Mouse (Mus musculus): Measurements from ENCODE around the gene Smad5.

Smad5 gene

DNA sequence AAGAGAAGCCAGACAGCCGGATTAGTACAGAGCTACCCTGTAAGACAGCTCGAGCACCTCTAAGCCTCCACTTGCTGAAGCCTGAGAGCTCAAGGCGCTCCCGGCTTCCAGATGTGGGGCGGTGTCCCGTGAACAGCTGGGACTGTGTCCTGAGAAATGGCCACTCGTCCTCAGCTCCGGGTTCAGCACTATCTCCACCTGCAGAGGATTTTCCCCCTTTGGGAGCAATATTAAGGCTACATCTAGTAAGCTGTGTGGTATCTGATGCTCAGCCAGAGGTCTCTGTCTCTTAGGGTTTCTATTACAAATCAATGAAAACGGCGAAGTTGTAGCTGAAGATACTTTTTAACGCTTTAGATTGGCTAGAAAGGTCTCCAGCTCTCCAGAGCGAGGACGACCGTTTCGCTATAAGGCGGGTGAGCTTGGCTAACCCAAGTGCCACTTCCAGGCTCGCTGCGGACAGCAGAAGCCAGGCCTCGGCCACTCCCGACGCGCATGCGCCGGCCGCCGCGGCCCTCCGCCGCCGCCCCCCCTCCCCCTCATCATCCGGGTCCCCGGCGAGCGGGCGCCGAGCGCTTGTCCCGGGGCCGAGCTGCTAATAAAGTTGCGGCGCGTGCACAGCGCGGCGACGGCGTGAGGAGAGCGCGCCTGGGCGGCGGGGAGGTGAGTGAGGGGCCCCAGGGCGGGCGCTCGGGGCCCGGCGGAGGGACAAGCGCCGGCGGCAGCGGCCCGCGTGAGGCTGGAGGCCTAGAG is at the start of gene Smad5:
Gene Smad5 (plus strand): TSS at position 542 of the 753 bp plus-strand sequence.
- DNase-seq (ENCODE audit: extremely low read depth, low read depth, low spot score), result no peak

DNA sequence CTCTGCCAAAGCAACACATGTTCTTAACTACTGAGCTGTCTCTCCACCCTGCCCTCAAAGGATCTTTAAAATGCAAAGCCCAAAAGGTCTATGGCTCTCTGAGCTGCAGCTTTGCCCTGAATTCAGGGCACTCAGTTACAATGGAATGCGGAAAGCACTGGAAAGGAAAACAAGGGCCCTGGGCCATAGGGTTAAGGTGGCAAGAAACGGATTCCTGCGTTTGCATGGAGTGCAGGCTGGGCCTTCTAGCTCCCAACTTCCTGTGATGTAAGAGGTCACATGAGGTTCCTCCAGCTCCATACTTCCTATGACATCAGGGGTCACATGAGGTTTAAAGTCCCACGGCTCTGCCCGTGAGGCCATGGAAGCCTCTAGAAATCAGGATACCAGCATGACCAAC is 48.6 kb upstream of the Smad5 start:
- DNase-seq (ENCODE audit: extremely low read depth, low read depth, low spot score), result no peak

DNA sequence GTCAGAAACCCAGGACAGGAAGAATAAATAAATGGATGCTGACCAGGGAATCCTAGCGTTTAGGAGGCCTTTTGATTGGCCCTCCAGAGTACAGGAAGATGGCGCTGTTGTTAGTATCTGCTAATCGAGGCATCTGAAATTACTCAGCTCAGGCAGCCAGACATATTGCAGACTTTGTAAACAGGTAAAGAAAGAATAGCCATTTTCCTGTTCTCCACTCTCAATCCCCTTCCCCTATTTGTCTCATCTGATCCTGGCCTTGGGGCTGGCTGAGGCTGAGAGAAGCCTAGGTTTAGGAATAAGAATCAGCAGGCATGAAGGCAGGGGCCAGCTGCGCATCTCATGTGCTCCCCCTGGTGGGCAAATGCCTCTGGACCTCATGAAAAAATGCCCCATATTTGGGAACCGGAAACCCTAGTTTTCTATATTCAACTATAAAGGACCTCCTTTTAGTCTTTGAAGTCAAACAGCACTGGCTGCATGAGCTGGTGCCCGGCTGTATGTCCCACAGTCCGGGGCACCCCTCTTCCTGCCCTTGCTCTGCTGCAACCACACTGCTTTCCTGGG is 44.8 kb upstream of the Smad5 start:
- DNase-seq (ENCODE audit: extremely low read depth, low read depth, low spot score), result no peak

DNA sequence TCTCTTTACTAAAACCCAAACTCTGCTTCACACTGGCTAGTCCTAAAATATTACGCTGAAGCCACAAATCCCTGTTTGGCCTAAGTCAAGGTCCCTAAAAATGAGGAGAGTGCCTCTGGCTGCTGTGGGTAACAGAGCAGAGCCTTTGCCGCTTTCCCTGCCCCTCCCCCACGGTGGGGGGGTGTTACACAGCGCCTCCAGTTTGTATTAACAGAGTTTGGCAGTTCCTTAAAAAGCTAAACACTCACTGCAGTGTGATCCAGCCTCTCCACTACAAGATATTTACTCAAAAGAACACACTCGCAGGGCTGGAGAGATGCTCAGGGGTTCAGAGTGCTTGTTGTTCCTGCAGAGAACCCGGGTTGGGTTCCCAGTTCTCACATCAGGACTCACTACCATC is 43.9 kb upstream of the Smad5 start:
- DNase-seq (ENCODE audit: extremely low read depth, low read depth, low spot score), result no peak

DNA sequence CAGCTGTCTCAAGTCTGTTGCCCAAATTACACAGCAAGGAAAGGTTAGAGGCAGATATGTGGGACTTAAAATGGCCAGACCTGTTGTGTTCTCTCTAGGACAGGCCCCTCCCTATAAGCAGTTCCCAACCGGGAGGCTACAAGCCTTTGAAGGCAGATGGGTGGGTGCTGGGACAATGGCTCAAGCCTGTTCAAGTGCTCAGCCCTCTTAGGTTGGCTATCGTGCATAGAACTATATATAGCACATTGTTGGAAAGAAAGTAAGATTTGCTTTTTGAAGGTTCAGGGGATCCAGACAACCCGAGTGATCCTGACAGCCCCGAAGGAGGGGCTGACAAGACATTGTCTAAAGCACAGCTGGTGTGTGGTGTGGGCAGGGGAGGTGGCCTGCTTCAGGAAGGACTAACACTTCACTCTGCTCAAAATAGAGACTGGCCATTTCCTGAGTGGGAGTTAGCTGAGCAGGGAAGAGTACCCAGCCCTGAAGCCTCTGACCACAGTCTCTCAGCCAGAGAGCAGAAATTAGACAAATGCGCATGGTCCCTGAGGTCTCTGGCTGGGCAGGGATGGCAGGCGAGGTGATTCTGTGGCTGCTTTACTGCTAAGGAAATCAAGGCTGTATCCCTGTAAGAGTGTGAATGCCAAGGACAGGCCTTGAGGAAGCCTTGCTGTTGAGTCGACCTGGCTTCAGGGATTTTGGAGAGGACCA is 40.7 kb upstream of the Smad5 start:
- no peak for DNase-seq (ENCODE audit: extremely low read depth, low read depth, low spot score)

DNA sequence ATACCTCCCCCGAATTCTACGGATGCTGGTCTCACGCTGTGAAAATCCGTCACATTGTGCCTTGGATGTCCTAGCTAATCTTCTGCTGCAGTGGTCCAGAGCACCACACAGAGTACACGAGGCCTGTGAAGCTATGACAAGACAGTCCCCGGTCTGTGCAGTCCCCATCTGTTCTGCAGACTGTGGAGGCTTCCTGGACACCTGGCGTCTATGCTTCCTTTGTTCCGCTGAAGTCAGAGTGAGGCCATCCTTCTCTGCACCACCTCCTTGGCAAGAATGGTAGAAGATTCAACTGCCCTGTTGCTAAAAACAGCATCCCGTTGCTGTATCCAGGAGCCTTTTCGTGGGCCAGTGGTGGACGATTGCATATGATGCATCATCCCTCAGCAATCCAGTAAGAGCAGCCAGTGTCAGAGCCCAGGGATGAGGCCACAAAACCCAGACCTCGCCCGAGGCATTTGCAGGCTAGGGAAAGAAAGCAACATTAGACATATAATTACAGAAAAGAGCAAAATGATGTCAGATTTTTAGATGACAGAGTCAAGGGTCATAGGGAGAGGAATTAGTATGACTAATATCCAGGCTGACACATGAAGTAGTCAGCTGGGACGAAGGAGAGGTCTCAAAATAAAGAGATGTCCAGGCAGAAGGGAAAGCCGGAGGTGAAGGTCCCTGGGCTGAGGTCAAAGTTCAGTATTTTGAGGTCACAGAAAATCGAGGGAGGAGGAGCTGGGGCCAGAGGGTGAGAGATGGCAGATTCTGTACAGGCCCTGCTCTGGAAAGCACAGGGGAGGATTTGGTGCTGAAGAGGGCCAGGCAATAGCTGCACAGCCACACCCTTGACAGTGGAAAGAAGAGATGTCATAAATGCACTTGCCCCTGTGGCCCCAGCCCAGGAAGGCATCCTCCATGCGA is 38.3 kb upstream of the Smad5 start:
- no peak for DNase-seq (ENCODE audit: extremely low read depth, low read depth, low spot score)

DNA sequence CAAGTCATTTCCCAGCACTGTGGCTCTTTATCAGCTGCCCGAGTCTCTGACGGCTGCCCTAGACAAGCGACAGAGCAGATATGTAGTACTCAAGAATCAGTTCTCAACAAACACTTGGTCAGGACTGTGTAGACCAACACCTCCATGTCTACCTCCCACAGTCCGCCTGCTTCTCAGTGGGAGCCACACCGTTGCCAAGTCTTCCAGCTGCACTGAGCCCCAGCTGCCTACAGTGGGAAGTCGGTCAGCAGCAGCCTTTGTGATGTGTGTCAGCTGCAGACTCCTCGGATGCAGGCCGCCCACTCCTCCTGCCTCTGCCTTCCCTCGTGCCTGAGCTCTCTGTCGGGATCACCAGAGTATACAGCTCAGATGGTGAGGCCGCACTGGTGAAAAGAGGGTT is 31.6 kb upstream of the Smad5 start:
- no peak for DNase-seq (ENCODE audit: extremely low read depth, low read depth, low spot score)

DNA sequence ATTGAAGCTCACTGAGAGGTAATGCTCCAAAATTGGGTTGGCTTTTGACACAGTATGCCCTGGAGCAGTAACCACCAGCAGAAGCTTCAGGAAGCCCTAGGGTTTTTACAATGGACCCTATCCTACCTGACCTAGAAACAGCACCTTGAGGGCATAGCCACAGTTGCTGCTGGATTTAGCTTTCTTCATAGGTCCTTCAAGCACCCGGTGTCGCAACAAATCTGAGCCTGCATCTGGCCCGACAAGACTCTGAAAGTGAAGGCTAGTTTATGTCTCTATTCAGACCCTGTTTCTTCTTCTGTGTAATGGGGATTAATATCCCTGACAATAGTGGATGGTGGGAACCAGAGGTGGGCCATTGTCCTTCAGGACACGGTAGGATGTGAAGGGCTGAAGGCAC is 25.1 kb upstream of the Smad5 start:
- DNase-seq (ENCODE audit: extremely low read depth, low read depth, low spot score), result no peak

DNA sequence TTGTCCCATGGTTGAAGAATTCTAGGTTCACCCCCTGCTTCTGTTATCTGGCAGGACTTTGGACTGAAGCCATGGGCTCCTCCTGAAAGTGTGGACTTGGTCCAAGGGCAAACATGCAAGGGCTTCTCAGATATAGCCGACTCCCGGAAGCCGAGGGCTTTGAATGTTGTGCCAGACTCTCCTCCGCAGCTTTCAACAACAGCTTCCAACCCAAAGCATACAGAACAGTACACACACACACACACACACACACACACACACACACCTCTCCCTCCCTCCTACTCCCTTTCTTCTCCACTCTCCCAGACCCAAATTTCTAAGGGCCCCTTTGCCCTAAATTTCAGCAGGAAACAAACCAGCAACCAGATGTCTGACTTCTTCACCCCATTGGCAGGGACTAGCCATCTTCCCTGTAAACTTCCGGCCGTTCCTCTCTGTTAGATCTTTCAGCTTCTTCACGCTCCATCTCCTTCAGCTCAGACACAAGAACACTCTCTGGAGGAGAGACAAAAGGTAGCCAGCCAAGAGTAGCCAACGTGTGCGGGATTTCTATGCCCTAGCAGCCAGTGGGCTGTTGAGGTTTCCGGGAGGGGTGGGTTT is 24.5 kb upstream of the Smad5 start:
- no peak for DNase-seq (ENCODE audit: extremely low read depth, low read depth, low spot score)

DNA sequence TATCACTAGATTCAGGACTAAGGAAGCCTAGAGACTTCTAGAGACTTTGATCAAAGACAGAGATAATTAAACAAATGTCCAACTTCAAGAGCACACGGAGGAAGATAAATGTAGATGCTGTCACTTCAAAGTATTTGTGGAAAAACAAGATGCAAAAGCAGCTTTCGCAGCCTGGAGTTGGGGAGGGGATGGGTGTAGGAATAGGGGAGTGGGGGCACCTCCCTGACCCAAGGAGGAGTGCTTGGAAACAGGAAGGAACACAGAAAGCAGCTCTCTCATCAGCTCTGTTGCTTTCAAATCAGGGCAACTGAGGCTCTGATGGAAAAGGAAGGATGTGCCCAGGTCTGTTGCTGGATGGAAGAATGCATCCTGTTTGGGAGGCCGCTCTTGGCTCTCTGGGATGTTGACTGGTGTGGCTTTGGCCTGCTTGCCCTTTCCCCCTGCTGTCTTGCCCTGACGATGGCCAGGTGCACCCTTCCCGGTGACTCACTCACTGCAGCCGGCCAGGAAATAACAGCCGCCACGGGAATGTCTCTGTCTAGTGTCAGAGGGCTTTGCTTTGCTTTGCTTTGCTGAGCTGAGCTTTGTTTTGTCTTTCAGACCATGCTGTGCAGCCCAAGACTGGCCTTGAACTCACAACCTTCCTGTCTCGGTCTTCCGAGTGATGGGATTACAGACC is 23.8 kb upstream of the Smad5 start:
- DNase-seq (ENCODE audit: extremely low read depth, low read depth, low spot score), result no peak

DNA sequence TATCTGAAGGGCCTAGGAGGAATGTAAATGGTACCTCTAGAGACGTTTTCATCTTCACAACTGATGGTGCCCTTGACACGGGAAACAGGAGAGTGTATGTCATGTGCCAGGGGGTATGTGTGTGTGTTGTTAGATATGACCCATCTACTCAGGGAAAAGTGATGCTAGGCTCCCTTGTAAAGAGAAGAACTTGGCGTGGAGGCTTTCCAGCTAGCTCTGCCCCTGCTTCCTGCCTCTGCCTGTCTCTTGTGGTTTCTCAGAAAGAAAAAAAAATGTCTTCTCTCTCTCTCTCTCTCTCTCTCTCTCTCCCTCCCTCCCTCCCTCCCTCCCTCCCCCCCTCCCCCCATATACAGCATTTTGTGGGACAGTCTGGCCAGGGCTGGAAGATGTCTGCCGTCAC is 20.9 kb upstream of the Smad5 start:
- no peak for DNase-seq (ENCODE audit: extremely low read depth, low read depth, low spot score)

DNA sequence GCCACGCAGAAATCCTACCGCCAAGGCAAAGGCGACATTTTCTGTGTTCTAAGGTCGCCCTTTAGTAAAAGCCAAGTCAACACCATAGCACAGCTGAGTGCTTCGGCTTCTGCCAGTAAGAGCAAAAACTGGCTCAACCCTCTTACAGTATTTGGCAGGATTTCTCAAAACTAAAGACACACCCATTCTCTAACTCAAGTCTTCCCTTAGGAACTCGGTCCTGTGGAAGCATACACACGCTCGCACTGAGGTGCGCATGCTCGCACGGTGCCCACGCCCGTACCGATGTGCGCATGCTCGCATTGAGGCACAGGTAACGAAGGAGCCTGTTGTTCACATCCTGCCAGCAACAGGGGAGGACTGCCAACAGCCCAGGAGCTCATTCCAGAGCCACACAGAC is 20.5 kb upstream of the Smad5 start:
- peak; percentile 87 for DNase-seq (ENCODE audit: extremely low read depth, low read depth, low spot score)

DNA sequence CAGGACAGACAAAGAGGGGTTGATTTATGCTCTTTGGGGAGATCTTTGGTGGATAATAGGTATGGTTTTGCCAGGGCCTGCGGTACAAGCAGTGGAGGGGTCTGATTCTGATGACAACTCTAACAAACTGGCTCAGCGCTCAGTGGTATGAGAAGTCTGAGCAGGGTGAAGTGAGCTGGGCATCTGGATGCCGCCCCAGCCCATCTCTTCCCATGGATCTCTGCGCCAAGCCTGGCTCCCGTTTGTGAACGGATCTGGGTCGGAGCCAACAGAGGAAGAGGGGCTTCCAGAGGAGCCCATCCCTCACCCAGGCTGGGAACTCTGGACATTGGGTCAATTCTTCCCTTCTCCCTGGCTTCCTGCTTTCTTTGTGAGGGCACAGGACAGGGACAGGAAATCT is 19.5 kb upstream of the Smad5 start:
- no peak for DNase-seq (ENCODE audit: extremely low read depth, low read depth, low spot score)

DNA sequence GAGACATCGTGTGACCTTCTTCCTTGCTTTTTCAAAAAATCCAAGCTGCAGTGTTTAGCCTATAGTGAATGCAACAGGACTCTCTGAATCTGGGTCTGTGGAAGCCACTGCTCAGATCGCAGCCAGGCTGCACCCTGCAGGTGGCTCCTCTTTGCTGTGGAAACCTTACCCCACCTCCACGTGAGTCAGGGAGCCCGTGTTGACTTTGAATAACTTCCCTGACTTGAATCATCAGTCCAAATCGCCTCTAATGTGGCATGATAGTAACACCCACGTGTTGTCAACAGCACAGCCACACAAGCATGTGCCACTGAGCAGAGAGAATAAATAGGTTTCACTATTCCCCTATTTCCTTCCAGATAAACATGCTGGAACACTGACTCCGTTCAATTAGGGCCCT is 10.8 kb upstream of the Smad5 start:
- DNase-seq (ENCODE audit: extremely low read depth, low read depth, low spot score), result no peak

DNA sequence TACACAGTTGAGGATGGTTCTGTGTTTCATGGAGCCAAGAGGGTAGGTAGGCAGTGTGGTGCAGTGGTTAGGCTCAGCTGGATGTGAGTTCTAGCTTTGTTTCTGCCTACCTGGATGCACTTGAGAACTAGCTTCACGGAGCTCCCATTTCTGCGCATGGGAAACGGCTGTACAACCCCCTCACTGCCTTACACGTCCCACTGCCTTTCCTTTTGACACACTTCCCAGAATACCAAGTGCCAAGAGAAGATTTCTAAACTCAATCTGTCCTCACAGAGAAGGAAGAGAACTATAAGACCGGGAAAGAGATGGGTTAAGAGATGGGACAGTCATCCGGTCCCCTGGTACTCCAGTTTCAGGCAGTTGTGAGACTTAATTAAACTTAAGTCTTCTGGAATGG is 10.2 kb upstream of the Smad5 start:
- no peak for DNase-seq (ENCODE audit: extremely low read depth, low read depth, low spot score)

DNA sequence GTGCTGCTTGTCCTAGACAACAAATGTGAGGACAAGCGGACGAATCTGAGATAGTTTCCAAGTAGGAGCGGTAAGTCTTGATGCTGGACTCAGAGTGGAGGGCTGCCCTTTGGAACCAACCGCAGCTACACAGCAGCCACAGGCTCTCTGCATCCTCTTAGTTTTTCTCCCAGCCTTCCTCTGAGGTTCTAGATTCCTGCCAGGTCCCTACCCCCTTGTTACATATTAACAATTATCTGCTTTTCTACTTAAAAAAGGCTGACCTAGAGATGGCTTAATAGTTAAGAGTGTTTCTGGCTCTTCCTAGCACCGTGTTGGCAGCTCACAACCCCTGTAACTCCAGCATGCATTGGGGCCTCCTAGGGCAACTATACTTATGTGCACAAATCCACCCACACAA is 7.1 kb upstream of the Smad5 start:
- DNase-seq (ENCODE audit: extremely low read depth, low read depth, low spot score), result no peak

DNA sequence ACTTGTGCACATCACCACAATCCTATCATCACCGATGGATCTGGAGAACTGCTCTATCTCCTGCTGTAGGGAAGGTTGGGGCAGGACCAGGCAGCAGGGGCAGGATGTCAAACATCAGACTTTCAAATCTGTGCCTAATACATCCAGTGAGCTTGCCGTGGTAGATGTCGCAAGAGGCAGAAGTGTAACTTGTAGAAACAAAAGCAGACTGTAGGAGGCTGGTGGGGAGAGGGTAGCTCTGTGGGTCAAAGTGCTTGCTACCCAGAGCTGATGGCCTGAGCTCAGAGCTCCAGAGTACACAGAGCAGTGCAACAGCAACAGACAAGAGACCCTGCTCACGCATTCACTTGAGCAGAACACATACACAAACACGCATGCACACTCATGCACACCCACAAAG is 6.1 kb upstream of the Smad5 start:
- DNase-seq (ENCODE audit: extremely low read depth, low read depth, low spot score), result no peak

DNA sequence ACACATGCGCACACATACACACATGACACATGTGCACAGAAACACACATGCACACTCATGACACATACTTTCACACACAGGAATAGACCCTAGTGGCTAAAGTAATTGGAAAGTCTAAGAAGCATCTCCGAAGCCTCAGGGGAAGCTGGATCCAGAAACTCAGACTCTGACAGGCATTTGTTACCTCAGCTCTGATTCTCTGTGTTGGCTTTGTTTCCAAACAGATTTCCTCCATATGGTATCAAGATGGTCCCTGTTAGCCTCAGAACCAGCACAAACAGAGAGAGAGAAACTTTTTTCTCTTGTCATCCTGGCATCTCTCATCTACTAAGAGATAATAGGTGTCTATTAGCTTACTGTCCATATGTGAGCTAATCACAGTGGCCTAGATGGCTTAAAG is 5.6 kb upstream of the Smad5 start:
- DNase-seq (ENCODE audit: extremely low read depth, low read depth, low spot score), result no peak

DNA sequence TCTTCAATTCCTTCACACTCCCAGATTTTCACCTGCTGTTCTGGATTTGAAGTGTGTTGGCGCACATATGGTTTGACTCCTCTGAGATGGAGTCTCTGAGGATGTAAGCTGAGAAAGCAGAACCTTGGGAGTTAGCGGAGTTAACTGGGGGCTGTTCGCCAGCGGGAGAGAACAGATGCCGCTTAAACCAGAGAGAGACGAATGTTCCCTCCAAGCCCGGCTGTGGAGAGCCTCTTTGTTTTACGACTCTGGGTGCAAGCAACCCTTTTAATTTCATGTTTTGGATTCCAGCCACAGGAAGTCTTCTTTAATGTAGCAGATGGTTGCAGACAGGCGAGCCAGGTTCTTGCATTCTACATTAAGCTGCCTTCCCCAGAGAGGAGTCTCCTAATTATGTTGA is 4.4 kb upstream of the Smad5 start:
- DNase-seq (ENCODE audit: extremely low read depth, low read depth, low spot score), result no peak

DNA sequence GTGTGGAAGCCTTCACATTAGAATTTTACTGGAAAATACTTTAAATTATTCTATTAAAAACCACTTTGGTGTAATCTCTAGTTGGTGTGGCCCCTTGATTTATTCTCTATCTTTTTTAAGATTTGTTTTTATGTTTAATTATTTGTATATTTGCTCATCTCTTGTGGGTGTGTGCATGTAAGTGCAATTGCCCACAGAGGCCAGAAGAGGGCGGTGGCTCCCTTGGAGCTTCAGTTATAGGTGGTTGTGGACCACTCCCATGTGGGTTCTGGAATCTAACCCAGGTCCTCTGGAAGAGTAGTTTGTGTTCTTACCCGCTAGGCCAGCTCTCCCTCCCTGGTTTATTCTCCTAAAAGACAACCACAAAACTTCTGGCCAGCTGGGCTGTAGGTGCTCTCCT is 3.4 kb upstream of the Smad5 start:
- no peak for DNase-seq (ENCODE audit: extremely low read depth, low read depth, low spot score)

Data from fat pad, adult 2 months (tissue).